Mouse (Mus musculus): Measurements from ENCODE around the gene Ccdc63. TPM values are rescaled to one million over a fixed set of nuclear protein-coding genes. Genes with fewer than 3 reads are reported as not detected.
"Not testable (repeated sequence)": the region's sequence is repeated elsewhere in the genome, so short reads cannot be mapped to it uniquely, and the experiment has no call there.

Gene Ccdc63
- polyA plus RNA-seq, 1 experiment from 2014 or later = not detected

- H3K9me3 ChIP-seq = no peaks in the 10 kb centered on the region
- 47% methylated on average over 10 of the region's 10 CpGs for WGBS
- peak overlapping the region; percentile 80 for H3K27ac ChIP-seq (replicated peaks)
- H3K36me3 ChIP-seq (replicated peaks) = no peaks in the 10 kb centered on the region
- no peaks in the 10 kb centered on the region for H3K27me3 ChIP-seq (replicated peaks; ENCODE audit: low read depth, poor library complexity, severe bottlenecking)
- DNase-seq (ENCODE audit: low spot score) = peak; percentile 68
- H3K4me3 ChIP-seq = peak overlapping the region; percentile 31
- H3K4me1 ChIP-seq = peaks cover 30% of the 10 kb centered on the region
These were observed 5.5 kb upstream of the Ccdc63 start for GRCm38 (mm10) chr5:122146056-122146580.

GRCm38 (mm10) chr5:122145381-122146055 lies 4.9 kb upstream of the Ccdc63 start:
- Histone ChIP-seq H3K27ac (replicated peaks) (peak overlapping the region; percentile 80), H3K4me3 (peak overlapping the region; percentile 31)
- 63% methylated on average over 15 of the region's 15 CpGs for WGBS

GRCm38 (mm10) chr5:122144825-122145224 lies 4.2 kb upstream of the Ccdc63 start:
- no peak for DNase-seq (ENCODE audit: low spot score)
- Histone ChIP-seq H3K4me1 (peaks cover 28% of the 10 kb centered on the region), H3K27ac (replicated peaks) (0 out of 2 replicates have a peak overlapping the region, but pooled peaks have one; percentile 80), H3K36me3 (replicated peaks) (no peaks in the 10 kb centered on the region), H3K9me3 (no peaks in the 10 kb centered on the region), H3K27me3 (replicated peaks; ENCODE audit: low read depth, poor library complexity, severe bottlenecking) (no peaks in the 10 kb centered on the region), H3K4me3 (no peak overlapping the region)
- WGBS = 92% methylated on average over 4 of the region's 4 CpGs

More at GRCm38 (mm10) chr5:122145381-122146055, 4.9 kb upstream of the Ccdc63 start:
- H3K27me3 ChIP-seq (replicated peaks; ENCODE audit: low read depth, poor library complexity, severe bottlenecking) = no peaks in the 10 kb centered on the region
- peaks cover 28% of the 10 kb centered on the region for H3K4me1 ChIP-seq
- H3K9me3 ChIP-seq = no peaks in the 10 kb centered on the region
- no peaks in the 10 kb centered on the region for H3K36me3 ChIP-seq (replicated peaks)
- peak; percentile 61 for DNase-seq (ENCODE audit: low spot score)

GRCm38 (mm10) chr5:122143543-122143942 lies 2.9 kb upstream of the Ccdc63 start:
- no peak for DNase-seq (ENCODE audit: low spot score)
- no peak overlapping the region for H3K4me3 ChIP-seq
- peaks cover 28% of the 10 kb centered on the region for H3K4me1 ChIP-seq
- H3K9me3 ChIP-seq = no peaks in the 10 kb centered on the region
- WGBS = 89% methylated on average over 15 of the region's 15 CpGs
- H3K27ac ChIP-seq (replicated peaks) = no peak overlapping the region
- H3K27me3 ChIP-seq (replicated peaks; ENCODE audit: low read depth, poor library complexity, severe bottlenecking) = no peaks in the 10 kb centered on the region
- H3K36me3 ChIP-seq (replicated peaks) = no peaks in the 10 kb centered on the region

- H3K9me3 ChIP-seq = no peaks in the 10 kb centered on the region
- no peak overlapping the region for H3K27ac ChIP-seq (replicated peaks)
- H3K27me3 ChIP-seq (replicated peaks; ENCODE audit: low read depth, poor library complexity, severe bottlenecking) = no peaks in the 10 kb centered on the region
- H3K4me1 ChIP-seq = peaks cover 20% of the 10 kb centered on the region
- 53% methylated on average over 8 of the region's 8 CpGs for WGBS
- peak; percentile 72 for DNase-seq (ENCODE audit: low spot score)
- H3K4me3 ChIP-seq = no peak overlapping the region
- no peaks in the 10 kb centered on the region for H3K36me3 ChIP-seq (replicated peaks)
These were observed 1.8 kb upstream of the Ccdc63 start for GRCm38 (mm10) chr5:122142230-122142992.

- not testable (repeated sequence) for DNase-seq (ENCODE audit: low spot score); H3K4me3 ChIP-seq; H3K4me1 ChIP-seq; H3K36me3 ChIP-seq (replicated peaks); H3K27ac ChIP-seq (replicated peaks); H3K27me3 ChIP-seq (replicated peaks; ENCODE audit: low read depth, poor library complexity, severe bottlenecking); H3K9me3 ChIP-seq
- WGBS = 72% methylated on average over 2 of the region's 2 CpGs
These were observed 852 bp downstream of the Ccdc63 start for GRCm38 (mm10) chr5:122139771-122140170.

GRCm38 (mm10) chr5:122138856-122139255 lies 1.8 kb downstream of the Ccdc63 start:
- DNase-seq (ENCODE audit: low spot score) = no peak
- Histone ChIP-seq H3K36me3 (replicated peaks) (no peaks in the 10 kb centered on the region), H3K9me3 (no peaks in the 10 kb centered on the region), H3K27me3 (replicated peaks; ENCODE audit: low read depth, poor library complexity, severe bottlenecking) (no peaks in the 10 kb centered on the region), H3K4me1 (peaks cover 8% of the 10 kb centered on the region; the same call in 1 of the 2 replicates), H3K27ac (replicated peaks) (no peak overlapping the region), H3K4me3 (no peak overlapping the region)
- 75% methylated on average over 15 of the region's 15 CpGs for WGBS

- no peaks in the 10 kb centered on the region for H3K9me3 ChIP-seq
- peaks cover 14% of the 10 kb centered on the region for H3K27me3 ChIP-seq (replicated peaks; ENCODE audit: low read depth, poor library complexity, severe bottlenecking)
- H3K36me3 ChIP-seq (replicated peaks) = no peaks in the 10 kb centered on the region
- peaks cover 19% of the 10 kb centered on the region for H3K4me1 ChIP-seq
- 85% methylated on average over 14 of the region's 14 CpGs for WGBS
- DNase-seq (ENCODE audit: low spot score) = no peak
- H3K4me3 ChIP-seq = no peak overlapping the region
- H3K27ac ChIP-seq (replicated peaks) = no peak overlapping the region
These were observed 3.9 kb downstream of the Ccdc63 start for GRCm38 (mm10) chr5:122136508-122137408.

- Histone ChIP-seq H3K4me1 (peaks cover 27% of the 10 kb centered on the region), H3K36me3 (replicated peaks) (no peaks in the 10 kb centered on the region), H3K4me3 (no peak overlapping the region), H3K27ac (replicated peaks) (no peak overlapping the region), H3K9me3 (no peaks in the 10 kb centered on the region), H3K27me3 (replicated peaks; ENCODE audit: low read depth, poor library complexity, severe bottlenecking) (peaks cover 22% of the 10 kb centered on the region)
- no peak for DNase-seq (ENCODE audit: low spot score)
- WGBS = 68% methylated on average over 3 of the region's 3 CpGs
These were observed 5.2 kb downstream of the Ccdc63 start for GRCm38 (mm10) chr5:122135290-122135882.

GRCm38 (mm10) chr5:122134395-122135289 lies 6.0 kb downstream of the Ccdc63 start:
- H3K4me3 ChIP-seq = no peak overlapping the region
- WGBS = 87% methylated on average over 14 of the region's 14 CpGs
- peaks cover 28% of the 10 kb centered on the region for H3K27me3 ChIP-seq (replicated peaks; ENCODE audit: low read depth, poor library complexity, severe bottlenecking)
- no peaks in the 10 kb centered on the region for H3K36me3 ChIP-seq (replicated peaks)
- no peak for DNase-seq (ENCODE audit: low spot score)
- H3K9me3 ChIP-seq = no peaks in the 10 kb centered on the region
- peaks cover 28% of the 10 kb centered on the region for H3K4me1 ChIP-seq
- H3K27ac ChIP-seq (replicated peaks) = no peak overlapping the region

- no peaks in the 10 kb centered on the region for H3K36me3 ChIP-seq (replicated peaks)
- 92% methylated on average over 9 of the region's 9 CpGs for WGBS
- no peaks in the 10 kb centered on the region for H3K9me3 ChIP-seq
- H3K27ac ChIP-seq (replicated peaks) = no peak overlapping the region
- no peak overlapping the region for H3K4me3 ChIP-seq
- no peak for DNase-seq (ENCODE audit: low spot score)
- H3K27me3 ChIP-seq (replicated peaks; ENCODE audit: low read depth, poor library complexity, severe bottlenecking) = peaks cover 32% of the 10 kb centered on the region
- H3K4me1 ChIP-seq = peaks cover 29% of the 10 kb centered on the region
These were observed 7.6 kb downstream of the Ccdc63 start for GRCm38 (mm10) chr5:122133050-122133389.
